Mouse (Mus musculus) lung, postnatal 0 days (tissue): Measurements from ENCODE around the gene Clec10a.

Experiments used
- CTCF ChIP-seq: IDR thresholded peaks from 2 replicates; pipeline ENCODE4 v1.5.1; 2016; ENCODE audit warnings: antibody characterized with exemption, mild to moderate bottlenecking
- EP300 ChIP-seq: IDR thresholded peaks from 2 replicates; pipeline ENCODE4 v1.6.1; 2016; ENCODE audit warnings: antibody characterized with exemption, mild to moderate bottlenecking, control low read depth

DNA sequence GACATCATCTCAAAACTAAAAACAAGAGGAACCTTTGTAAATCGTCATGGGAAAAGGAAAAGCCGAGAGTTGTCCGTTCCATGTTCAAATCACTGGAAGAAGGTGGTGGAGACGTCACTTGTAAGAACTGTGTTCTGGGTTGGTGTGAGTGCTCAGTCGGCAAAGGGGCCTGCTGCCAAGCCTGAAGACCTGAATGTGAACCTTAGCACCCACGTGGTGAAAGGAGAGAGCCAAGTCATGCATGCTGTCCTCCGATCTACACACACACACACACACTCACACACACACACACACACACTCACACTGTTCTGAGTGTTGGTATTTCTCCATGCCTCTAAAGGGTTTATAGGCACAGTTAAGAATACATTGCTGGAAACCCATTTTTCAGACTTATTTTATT is 15.2 kb downstream of the Clec10a start:
- TF ChIP-seq CTCF (no peak), EP300 (no peak)
